Mouse (Mus musculus) cerebellum, adult 2 months (tissue): ENCODE results near the gene Pbx3.

Experiments used
- CTCF ChIP-seq: fragments of 200-500 bp; IDR thresholded peaks from 2 replicates; pipeline ENCODE4 v1.5.1; 2011; ENCODE audit warnings: low read depth, mild to moderate bottlenecking, control low read depth, low read length, moderate library complexity, borderline replicate concordance; ENCODE audit not compliant: insufficient read depth
- POLR2A ChIP-seq: fragments of 200-500 bp; IDR thresholded peaks from 2 replicates; pipeline ENCODE4 v1.6.1; 2011; ENCODE audit warnings: low read length, control low read depth, borderline replicate concordance; ENCODE audit not compliant: insufficient read depth

GRCm38 (mm10) chr2:34371441-34372304, 1.3 kb downstream of the Pbx3 start:
- no peak for TF ChIP-seq POLR2A
- no peak for TF ChIP-seq CTCF
